Mouse (Mus musculus) natural killer cell, adult 2 months (primary cell): ENCODE measurements around the gene Olfr393.

Experiments
- DNase-seq, 2 experiments: peaks; one replicate each; pipeline ENCODE4 v3.0.0; 2022; ENCODE audit warnings: low spot score in 2 of 2

The Olfr393 gene

GRCm38 (mm10) chr11:73851354-73851753, at the start of gene Olfr393:
Gene Olfr393, minus strand, starts transcription at chr11:73851454.
- DNase-seq: no peak

GRCm38 (mm10) chr11:73890671-73891070, 39.4 kb upstream of the Olfr393 start, which contains the start of gene Olfr394:
Gene Olfr394, minus strand, starts transcription at chr11:73890771.
- DNase-seq: no peak

- DNase-seq: no peak
Measured at GRCm38 (mm10) chr11:73816949-73817348, 34.3 kb downstream of the Olfr393 start, which contains the start of gene Olfr392. Gene Olfr392, minus strand, starts transcription at chr11:73817049.

GRCm38 (mm10) chr11:73802952-73803351, 48.3 kb downstream of the Olfr393 start, which contains the start of gene Olfr391-ps:
Gene Olfr391-ps, minus strand, starts transcription at chr11:73803052.
- DNase-seq: no peak
